Mouse (Mus musculus): ENCODE data around the gene Tbc1d5.

The Tbc1d5 gene

DNA sequence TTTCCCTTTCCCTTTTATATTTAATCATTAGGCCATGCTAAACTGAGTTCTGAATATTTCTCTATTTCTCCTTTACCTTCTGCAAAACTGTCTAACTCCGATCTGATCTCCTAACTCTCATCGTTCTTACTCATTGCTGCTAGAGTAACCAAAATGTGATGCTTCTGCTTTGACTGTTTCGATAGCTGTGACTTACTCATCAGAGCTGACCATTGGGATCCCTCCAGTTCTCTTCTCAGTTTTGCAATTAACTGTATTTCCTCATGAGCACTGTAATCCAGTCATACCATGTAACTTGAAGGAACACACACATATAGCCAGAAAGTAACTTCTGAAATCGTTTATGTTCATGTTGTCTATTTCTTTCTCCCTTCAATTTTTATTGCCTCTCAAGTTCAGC is 306.6 kb downstream of the Tbc1d5 start:
- DNase-seq: no peak

- no peak for DNase-seq
These were observed 311.9 kb downstream of the Tbc1d5 start for GRCm38 (mm10) chr17:50867297-50867696.

DNA sequence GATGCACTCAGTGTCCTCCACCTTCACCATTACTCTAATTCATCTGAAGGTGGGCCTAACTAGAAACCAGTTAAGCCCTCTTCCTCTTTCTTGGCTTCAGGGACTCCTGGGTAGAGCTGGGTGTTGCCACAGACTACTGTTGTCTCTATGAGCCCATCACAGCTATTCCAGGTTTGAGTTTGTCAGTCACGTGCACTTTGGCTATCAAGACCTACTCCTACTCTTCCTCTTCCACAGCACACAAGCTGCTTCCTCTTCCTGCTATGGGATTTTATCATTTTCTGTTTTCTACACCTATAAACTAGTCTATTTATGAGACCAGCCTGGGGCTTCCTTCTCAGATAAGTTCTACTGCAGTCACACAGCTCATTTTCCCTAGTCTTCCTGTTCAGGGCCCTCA is 314.4 kb downstream of the Tbc1d5 start:
- no peak for DNase-seq

GRCm38 (mm10) chr17:50853220-50853619 is 325.9 kb downstream of the Tbc1d5 start:
- DNase-seq: no peak

DNA sequence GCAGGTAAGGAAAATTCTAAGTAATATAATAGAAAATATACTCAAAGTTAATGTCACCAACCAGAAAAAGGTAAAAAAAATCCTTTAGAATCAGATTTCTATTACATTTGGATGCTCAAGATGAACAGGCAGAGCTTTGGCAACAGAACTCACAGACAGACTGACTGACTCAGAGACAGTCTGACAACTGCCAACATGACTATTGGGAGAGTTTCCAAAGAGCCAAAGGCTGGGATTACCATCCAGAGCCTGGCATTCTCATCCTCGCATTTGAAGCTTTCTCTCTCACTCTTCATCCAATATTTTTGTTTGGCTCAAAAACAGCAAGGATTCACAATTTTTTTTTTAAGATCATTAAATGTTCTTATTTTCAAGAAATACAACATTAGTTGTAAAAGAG is 327.8 kb downstream of the Tbc1d5 start:
- no peak for DNase-seq

- DNase-seq: no peak
These were observed 365.1 kb downstream of the Tbc1d5 start for GRCm38 (mm10) chr17:50814089-50814488.

DNA sequence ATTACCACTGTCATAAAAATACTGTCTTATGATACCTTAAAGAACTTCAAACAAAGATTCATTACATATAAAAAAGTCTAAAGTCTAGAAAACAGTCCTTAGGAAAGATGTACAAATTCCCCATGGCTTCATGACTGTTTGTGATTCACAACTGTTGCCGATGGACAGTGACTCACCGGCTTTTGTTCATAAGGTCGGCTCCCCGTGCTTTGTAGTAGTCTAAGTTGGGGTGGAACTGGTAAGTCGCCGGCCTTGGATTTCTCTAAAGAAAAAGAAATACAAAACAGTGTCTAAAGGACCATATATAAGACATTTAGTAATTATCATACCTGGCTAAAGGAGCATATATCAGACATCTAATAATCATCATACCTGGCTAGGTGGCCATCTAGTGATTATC is 365.6 kb downstream of the Tbc1d5 start:
- DNase-seq: no peak

- DNase-seq: no peak
These were observed 373.5 kb downstream of the Tbc1d5 start for GRCm38 (mm10) chr17:50805631-50806030.

DNA sequence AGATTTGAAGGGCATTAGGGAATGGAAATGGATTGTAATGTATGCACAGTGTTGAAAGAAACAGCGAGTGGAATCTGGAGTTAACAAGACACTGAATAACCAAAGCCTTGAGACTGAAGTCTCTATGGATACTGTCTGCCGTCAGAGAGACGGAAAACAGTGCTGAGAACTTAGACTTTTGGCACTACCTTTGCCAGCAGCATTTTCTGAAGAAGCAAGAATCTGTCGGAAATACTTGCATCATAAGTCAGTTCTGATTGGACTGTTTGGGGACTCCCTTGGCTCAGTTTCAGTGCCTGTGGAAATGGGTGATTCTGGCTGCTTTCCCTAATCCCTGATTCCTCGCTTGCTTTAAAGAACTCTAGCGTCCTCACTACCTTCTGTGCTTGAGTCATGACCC is 375.9 kb downstream of the Tbc1d5 start:
- no peak for DNase-seq

GRCm38 (mm10) chr17:50802380-50802779 is 376.8 kb downstream of the Tbc1d5 start:
- no peak for DNase-seq

DNA sequence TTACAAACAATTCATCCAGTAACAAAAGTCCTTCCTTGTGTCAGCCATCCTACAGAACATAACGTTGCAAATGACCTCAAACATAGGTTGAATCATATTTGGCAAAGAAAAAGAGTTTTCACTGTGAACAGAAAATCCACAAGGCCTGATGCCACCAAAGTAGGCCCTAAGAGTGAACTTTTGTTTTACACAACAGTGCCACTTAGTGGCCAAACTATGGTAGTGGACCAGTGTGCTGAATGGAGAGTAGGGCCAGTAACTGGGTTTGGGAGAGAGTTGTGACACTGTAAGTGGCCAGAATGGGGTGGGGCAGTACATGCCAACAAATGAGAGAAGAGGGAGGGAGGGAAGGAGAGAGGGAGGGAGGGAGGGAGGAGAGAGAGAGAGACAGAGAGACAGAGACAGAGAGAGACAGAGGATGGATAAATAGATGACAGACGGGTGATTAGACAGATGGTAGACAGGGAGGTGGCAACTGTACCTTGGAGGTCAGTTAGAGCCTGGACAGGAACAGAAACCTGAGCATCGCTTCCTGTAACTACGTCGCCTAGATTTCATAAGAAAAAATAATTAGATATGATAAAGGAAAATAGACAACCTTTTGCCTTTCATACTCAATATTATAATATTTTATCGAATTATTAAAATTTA is 383.6 kb downstream of the Tbc1d5 start:
- DNase-seq: peak; percentile 41 to 62

GRCm38 (mm10) chr17:50791671-50792070 is 387.5 kb downstream of the Tbc1d5 start:
- DNase-seq: no peak

DNA sequence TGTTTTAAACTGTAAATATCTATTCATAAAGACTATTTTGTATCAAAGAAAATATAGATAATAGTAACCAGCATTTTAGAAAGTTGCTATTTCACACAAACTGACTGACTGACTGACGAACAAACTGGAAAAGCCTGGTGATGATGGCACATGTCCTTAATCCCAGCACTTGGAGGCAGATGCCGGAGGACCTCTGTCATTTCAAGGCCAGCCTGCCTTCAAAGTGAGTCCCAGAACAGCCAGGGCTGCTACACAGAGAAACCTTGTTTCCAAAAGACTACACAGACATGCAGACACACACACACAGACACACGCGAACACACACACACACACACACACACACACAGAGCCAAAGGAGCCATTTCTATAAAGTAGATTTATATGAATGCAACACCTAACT is 390.3 kb downstream of the Tbc1d5 start:
- DNase-seq: no peak

GRCm38 (mm10) chr17:50775247-50775646 is 403.9 kb downstream of the Tbc1d5 start:
- no peak for DNase-seq

DNA sequence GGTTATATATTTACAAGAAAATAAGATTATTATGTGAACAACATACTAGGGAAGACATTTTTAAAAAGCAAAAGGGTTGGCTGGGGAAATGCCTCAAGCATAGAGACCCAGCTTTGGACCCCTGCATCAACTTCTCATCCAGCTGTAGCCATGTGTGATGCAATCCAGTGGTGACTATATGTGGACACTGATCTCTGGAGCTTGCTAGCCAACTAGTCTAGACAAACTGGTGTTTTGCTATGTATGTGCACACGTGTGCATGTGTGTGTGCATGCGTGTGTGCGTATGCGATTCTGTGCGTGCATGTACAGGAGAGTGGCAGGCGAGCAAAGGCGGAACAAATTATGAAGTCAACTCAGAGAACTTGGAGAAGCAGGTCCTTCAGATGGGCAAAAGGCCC is 414.8 kb downstream of the Tbc1d5 start:
- DNase-seq: no peak

DNA sequence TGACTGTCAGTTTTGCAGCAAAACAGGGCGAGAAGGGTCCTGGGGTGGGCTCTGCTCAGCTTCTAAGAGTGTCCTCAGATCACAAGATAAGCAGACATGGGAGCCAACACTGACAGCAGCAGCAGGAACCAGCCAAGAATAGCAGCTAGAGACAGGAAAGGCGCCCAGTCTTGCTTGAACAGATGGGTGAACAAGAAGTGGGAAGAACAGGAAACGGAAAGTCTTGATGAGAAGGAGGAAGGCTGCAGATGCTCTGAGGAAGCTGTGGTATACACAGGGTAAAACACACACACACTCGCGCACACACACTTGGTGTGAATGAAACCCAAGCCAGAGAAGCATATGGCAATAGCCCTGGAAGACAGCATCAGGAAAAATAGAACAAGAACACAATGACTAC is 415.7 kb downstream of the Tbc1d5 start:
- DNase-seq: no peak

- no peak for DNase-seq
These were observed 416.9 kb downstream of the Tbc1d5 start for GRCm38 (mm10) chr17:50762231-50762630.

- DNase-seq: no peak
These were observed 418.1 kb downstream of the Tbc1d5 start for GRCm38 (mm10) chr17:50761082-50761481.

DNA sequence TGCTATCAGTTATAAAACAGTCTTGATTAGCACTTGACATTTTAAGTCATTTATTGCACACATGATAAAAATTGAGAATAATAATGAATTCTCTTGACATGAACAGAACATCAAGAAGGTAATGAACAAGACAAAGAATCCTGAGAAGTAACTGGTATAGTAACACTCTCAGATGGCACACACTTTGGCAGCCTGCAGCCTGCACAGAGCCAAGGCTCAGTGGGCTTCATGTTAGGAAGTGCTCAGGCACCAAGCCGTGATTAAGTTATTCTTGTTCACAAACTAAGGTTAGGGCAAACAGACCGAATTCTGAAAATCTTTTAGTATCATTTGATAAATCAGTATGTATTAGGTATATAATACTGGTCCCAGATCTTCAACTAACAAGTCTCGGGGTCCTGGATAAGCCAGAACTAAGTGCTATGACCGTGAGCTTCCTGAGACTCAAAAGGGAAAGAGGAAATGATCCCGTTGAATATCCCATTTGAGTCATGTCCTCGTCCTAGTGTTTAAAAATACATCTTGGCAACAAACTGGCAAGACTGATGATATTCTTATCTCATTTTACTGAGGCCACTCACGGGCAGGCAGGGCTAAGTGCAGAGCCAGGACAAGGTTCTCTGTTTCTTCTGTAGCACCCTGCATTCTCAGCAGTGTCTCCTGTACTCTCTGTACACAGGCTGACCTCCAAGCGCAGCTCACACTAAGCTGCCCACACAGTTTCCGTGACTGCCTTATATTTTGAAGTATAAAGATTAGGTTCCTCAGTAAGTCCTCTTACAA is 425.6 kb downstream of the Tbc1d5 start:
- DNase-seq: peak in 1 of 2 experiments; percentile 7

- no peak for DNase-seq
These were observed 426.4 kb downstream of the Tbc1d5 start for GRCm38 (mm10) chr17:50752753-50753152.

GRCm38 (mm10) chr17:50751911-50752310 is 427.2 kb downstream of the Tbc1d5 start:
- no peak for DNase-seq

- no peak for DNase-seq
These were observed 428.3 kb downstream of the Tbc1d5 start for GRCm38 (mm10) chr17:50750874-50751273.

DNA sequence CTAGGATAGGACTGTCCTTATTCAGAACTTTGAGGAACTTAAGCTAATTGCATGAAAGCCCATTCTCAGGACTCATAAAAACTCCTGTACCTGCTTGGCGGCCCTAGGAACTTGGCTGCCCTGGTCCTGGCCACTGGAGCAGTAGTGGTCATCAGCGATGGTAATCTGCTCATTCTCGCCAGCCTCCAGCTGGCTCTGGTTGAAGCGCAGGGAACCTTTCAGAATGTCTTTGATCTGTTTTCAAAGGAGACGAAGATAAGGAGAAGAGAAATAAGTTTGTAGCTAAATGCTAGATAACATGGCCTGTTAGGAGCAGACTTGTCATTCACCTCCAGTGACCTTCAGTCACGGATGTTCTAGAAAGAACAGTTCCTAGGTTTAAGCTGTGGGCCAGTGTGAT is 437.8 kb downstream of the Tbc1d5 start:
- DNase-seq: no peak

- no peak for DNase-seq
These were observed 438.3 kb downstream of the Tbc1d5 start for GRCm38 (mm10) chr17:50740804-50741203.

DNA sequence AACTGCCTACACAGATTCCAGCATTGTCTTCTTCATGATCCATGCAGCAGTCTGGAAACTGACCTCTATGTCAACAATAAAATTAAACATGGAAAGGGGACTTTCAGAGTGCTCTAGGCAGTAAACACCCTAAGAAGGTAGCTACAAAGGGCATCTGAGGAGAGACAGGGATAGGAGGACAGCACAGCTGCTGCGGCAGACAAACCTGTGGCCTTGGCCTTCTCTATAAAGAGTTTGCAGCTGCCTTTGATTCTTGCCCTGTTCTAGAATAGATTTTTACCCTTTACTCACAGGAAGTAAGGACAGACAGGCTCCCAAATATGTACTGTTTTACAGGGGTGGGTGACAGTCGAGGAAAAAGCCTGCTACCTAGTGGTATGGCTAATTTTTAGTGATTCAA is 440.7 kb downstream of the Tbc1d5 start:
- no peak for DNase-seq

Measured in lung, adult 18-20 months (tissue).